Mouse (Mus musculus) mouse embryonic stem cell (cell line): ENCODE results near the gene Ube2e3.

ENCODE experiments used
- in situ Hi-C, 2 experiments: fragments of 300-500 bp; cut with MboI; formaldehyde crosslinking; loops; 1 replicate in 1 of 2; 3 replicates in 1 of 2; pipeline ENCODE4 v1.14.3; 2019 to 2020; ENCODE audit warnings: low sequenced_read_pairs in 2 of 2, low pct_unique_long_range_greater_than_20kb in 1 of 2, mixed read lengths in 1 of 2; ENCODE audit not compliant: unreplicated experiment in 1 of 2

Gene Ube2e3

DNA sequence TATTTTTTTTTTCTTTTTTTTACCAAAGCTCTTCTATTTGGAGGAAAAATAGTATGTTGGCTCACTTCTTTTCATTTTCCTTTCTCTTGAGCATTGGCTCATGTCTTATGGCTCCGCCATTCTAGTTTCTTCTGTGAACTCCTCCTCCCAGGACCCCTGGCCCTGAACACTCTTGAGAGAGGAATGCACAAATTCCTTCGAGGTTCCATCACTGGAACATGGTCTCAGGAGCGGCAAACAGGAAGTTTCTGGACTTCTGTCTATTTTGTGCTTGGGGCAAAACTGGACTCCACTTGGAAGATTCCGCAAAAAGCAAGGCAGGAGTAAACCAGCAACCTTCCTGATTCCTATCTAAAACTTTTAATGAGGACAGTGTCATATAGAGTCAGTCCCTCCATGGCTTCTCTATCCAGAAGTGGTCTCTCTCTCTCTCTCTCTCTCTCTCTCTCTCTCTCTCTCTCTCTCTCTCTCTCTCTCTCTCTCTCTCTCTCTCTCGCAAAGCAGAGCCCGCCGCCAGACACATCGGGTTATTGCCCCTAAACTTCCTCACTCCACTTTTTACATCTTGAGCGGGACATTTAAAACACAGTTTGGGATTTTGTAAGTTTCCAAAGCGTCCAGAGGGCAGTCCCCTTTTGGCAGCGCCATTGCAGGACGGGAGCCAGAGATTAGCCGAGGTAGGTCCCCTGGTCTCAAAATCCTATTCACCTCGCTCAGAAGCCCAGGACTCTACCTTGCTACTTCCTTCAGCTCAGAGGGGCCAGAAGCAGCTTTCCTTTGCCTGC, at the start of gene Ube2e3:
Gene Ube2e3 (plus strand): TSS at position 399 of the 785 bp plus-strand sequence.
- in situ Hi-C loops: no loop called here

- in situ Hi-C loops: no loop called here
Observed at GRCm38 (mm10) chr2:78829887-78830286, 38.0 kb upstream of the Ube2e3 start.

DNA sequence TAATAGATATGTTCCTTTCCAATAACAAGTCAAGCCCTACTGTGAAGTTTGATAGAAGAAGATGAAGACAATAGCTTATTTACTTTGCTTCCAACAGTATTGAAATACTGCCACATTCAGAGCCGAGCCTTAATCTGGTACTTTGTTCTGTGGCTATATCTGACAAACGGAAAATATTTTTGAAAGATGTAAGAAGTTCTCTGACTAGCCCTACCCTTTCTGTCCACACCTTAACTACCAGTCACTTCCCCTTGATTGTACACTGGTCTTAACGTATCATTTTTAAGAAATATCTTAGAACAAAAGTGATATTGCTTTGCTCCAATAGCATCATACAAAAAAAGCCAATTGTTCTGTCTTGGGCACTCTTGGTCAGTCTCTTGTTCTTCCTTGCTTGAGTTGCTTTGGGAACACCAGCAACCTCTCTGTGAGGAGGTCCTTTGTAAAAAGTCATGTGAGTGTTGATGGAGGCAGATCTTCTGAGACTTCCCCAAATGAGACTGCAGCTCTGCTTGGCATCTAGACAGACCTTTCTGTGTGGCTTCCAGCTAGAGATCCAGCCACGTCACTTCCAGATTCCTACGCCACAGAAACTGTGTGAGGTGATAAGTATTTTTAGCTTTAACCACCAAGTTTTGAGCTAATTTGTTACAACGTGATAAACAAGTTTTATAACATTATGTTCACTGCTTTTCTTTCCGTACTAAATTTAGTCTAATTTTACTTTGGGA, 26.3 kb upstream of the Ube2e3 start:
- in situ Hi-C loops: no loop called here

GRCm38 (mm10) chr2:78844365-78844764, 23.6 kb upstream of the Ube2e3 start:
- in situ Hi-C loops: no loop called here

GRCm38 (mm10) chr2:78845274-78845673, 22.6 kb upstream of the Ube2e3 start:
- in situ Hi-C loops: no loop called here

DNA sequence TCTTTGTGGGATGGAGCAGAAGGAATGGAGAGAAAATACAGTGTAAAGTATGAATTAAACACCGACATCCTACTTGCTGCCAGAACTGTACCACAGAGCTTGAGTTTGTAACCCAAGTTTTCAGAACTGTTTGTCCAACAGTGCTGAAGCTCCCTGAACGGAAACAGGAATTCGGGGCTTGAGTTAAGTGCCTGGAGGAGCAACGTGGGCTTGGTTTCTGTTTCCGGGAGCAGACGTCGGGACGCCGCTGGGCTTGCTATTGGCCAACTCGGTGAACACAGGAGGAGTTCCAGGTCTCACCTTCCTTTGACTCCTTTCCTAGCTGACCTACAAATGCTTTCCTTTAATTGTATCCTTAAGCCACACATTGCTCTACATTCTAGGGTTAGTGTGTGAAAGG, 22.2 kb upstream of the Ube2e3 start:
- in situ Hi-C loops: no loop called here

GRCm38 (mm10) chr2:78854315-78854714, 13.6 kb upstream of the Ube2e3 start:
- in situ Hi-C loops: no loop called here

DNA sequence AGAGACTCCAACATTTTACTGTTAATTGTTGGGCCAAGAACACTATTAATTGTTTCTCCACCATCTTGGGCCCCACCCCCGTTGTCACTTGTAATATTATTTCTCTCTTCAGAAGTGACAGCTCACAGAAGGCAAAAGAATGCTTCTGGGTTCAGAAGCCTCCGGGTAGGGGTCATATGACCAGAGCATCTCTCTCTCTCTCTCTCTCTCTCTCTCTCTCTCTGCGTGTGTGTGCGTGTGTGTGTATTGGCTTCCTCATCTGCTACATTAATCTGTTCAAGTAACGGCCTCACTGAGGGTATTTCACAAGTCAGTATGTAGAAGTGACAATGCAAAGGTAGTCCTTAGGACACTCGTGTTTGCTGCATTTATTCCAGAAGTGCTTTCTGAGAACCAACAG, 9.3 kb upstream of the Ube2e3 start:
- in situ Hi-C loops: no loop called here

GRCm38 (mm10) chr2:78859266-78860087, 8.4 kb upstream of the Ube2e3 start:
- in situ Hi-C loops: no loop called here

DNA sequence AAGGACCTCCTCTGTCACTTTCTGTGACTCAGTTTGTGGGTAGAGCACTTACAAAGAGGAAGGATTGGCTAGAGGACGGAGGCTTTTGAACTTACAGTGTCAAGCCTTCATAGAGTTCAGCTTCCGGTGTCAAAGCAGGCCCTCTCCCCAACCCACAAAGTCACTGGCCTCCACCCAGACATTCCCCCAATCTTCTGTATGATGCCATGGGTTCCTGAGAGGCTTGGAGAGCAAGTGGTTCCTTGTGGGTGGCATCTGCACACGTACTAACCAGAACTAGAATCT, 7.9 kb upstream of the Ube2e3 start:
- in situ Hi-C loops: no loop called here

DNA sequence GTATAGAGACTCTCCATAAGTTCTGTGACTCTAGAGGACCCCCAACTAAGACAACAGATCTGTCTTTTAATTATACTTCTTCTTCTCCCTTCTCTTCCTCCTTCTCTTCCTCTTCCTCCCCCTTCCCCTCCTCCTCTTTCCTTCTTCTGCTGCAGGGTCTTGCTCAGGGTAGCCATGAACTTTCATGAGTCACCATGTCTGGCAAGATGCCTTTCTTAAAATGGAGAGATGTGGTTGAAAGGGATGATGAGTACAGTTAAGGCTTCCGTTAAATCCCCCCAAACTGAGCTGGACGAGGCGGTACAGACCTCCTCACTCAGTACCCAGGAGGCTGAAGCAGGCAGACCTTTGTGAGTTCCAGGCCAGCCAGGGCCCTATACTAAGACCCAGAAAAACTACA, 3.8 kb upstream of the Ube2e3 start:
- in situ Hi-C loops: no loop called here

DNA sequence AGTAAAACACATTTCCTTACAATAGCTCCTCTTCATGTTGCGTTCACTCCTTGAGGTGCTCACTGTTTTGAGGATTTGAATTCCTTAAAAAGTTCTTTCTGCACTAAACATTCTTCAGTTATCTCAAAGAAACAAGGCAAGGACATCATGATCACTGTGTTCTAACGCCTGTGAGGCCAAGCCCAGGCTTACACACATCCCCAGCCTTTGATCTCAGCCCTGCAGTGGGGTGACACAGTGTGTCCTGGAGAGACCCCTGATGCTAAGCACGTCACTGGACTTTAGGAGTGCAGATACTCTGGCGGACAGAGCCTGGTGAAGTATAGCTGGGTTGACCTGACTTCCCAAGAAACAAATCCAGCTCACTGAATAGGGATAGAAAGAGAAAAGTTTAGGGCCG, 3.1 kb upstream of the Ube2e3 start:
- in situ Hi-C loops: no loop called here

DNA sequence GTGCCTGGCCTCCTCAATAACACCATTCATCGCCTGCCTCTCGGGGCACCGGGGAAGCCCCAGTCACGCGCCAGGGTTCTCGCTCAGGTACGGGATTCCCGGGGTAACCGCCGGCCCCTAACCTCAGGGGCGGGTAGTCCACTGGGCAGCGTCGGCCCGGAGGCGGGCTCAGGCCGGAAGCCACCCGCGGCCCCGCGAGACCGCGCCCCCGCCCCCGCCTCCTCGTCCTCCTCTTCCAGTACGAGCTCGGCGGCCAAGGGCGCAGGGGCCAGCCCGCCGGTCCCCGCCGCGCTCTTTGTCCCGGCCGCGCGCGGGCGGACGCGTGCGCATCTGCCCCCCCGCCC, 559 bp downstream of the Ube2e3 start:
- in situ Hi-C loops: no loop called here

GRCm38 (mm10) chr2:78868951-78869720, 1.2 kb downstream of the Ube2e3 start:
- in situ Hi-C loops: no loop called here

GRCm38 (mm10) chr2:78869721-78870442, 2.0 kb downstream of the Ube2e3 start:
- in situ Hi-C loops: no loop called here

DNA sequence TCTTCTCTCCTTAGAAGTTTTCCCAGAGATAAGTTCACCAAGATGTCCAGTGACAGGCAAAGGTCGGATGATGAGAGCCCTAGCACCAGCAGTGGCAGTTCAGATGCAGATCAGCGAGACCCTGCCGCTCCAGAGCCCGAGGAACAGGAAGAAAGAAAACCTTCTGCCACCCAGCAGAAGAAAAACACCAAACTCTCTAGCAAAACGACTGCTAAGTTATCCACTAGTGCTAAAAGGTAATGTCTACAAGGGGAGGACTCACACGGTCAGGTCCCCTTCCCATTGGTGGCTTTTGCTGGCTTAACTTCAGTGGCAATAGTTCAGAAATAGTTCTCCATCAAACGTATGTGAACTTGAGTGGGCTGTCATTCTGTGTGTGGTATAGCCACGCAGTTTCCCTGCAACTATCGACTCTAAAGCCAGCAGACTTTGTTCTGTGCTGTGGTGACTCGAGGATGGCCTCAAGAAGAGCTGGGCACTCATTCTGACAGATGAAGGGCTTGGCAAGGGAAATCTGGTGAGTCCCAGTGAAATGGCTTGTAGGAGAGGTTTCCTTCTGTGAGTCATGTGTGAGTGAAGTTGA, 2.6 kb downstream of the Ube2e3 start:
- in situ Hi-C loops: no loop called here

GRCm38 (mm10) chr2:78871971-78872860, 4.3 kb downstream of the Ube2e3 start:
- in situ Hi-C loops: no loop called here
